Mouse (Mus musculus): Measurements from ENCODE around the gene Tmem164. TPM values are rescaled to one million over a fixed set of nuclear protein-coding genes. Genes with fewer than 3 reads are reported as not detected.

Tmem164 gene
- polyA plus RNA-seq, 1 experiment from 2014 or later = 84.0 TPM

DNA sequence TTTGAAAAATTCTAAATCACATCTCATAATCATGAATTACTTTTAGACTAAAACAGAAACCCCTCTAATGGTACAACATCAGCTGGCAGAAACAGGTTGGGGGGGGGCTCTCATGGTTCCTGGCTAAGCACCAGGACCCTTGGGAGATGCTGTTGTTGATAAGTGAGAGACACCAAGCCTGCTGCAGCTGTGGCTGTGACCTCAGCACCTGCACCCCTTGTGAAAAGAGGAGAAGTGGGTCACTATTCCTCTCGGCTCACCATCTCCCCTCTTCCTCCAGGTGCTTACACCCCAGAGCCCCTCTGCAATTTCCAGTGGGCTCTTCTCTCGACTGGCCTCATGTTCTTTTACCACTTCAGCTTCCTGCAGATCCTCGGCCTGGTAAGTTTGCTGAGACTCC, 151.0 kb downstream of the Tmem164 start:
- Histone ChIP-seq H3K4me3 (no peak overlapping the region), H3K27ac (no peak overlapping the region), H3K9ac (no peak overlapping the region), H3K4me1 (no peaks in the 10 kb centered on the region; the same call in 1 of the 2 replicates), H3K9me3 (no peaks in the 10 kb centered on the region), H3K4me2 (replicated peaks) (no peak overlapping the region), H3K27me3 (no peaks in the 10 kb centered on the region; the same call in 1 of the 2 replicates), H3K36me3 (no peaks in the 10 kb centered on the region)
- 69% methylated on average over 3 of the region's 3 CpGs for WGBS
- no peak for ATAC-seq (ENCODE audit: insufficient number of reproducible peaks, insufficient read depth, low FRiP score, low TSS enrichment)

GRCm38 (mm10) chrX:142833164-142833796, 152.1 kb downstream of the Tmem164 start:
- no peak overlapping the region for H3K27ac ChIP-seq
- no peaks in the 10 kb centered on the region; the same call in 1 of the 2 replicates for H3K4me1 ChIP-seq
- no peaks in the 10 kb centered on the region for H3K36me3 ChIP-seq
- ATAC-seq (ENCODE audit: insufficient number of reproducible peaks, insufficient read depth, low FRiP score, low TSS enrichment) = no peak
- no peaks in the 10 kb centered on the region; the same call in 1 of the 2 replicates for H3K27me3 ChIP-seq
- WGBS = 80% methylated on average over 13 of the region's 13 CpGs
- H3K4me2 ChIP-seq (replicated peaks) = no peak overlapping the region
- H3K9me3 ChIP-seq = no peaks in the 10 kb centered on the region
- no peak overlapping the region for H3K4me3 ChIP-seq
- no peak overlapping the region for H3K9ac ChIP-seq

- no peak for ATAC-seq (ENCODE audit: insufficient number of reproducible peaks, insufficient read depth, low FRiP score, low TSS enrichment)
- H3K27me3 ChIP-seq = no peaks in the 10 kb centered on the region; the same call in 1 of the 2 replicates
Observed at GRCm38 (mm10) chrX:142834807-142835206, 153.6 kb downstream of the Tmem164 start.

DNA sequence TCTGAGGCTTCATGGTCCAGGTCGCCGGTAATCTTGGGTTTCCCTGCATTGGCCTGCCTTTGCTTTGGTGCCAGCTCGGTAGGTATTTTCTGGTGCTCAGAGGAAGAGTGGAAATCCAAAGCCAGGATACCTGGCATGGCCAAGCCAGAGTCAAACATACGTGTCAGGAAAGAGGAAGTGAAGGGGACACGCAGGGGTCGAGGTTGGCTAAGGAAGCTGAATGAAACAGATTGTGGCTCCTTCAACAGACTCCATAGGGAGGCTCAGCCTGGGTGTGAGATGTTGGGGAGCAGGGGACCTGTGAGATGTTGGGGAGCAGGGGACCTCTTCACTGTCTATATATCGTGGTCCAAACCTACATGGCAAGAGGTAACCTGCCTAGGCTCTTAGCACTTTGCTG, 155.2 kb downstream of the Tmem164 start:
- no peak overlapping the region for H3K4me2 ChIP-seq (replicated peaks)
- no peaks in the 10 kb centered on the region for H3K9me3 ChIP-seq
- H3K4me3 ChIP-seq = no peak overlapping the region
- H3K27me3 ChIP-seq = no peaks in the 10 kb centered on the region; the same call in 1 of the 2 replicates
- H3K36me3 ChIP-seq = no peaks in the 10 kb centered on the region
- no peak overlapping the region for H3K9ac ChIP-seq
- H3K27ac ChIP-seq = no peak overlapping the region
- 89% methylated on average over 7 of the region's 7 CpGs for WGBS
- no peak for ATAC-seq (ENCODE audit: insufficient number of reproducible peaks, insufficient read depth, low FRiP score, low TSS enrichment)
- H3K4me1 ChIP-seq = no peaks in the 10 kb centered on the region

More at GRCm38 (mm10) chrX:142834807-142835206, 153.6 kb downstream of the Tmem164 start:
- Histone ChIP-seq H3K4me1 (no peaks in the 10 kb centered on the region), H3K36me3 (no peaks in the 10 kb centered on the region), H3K9me3 (no peaks in the 10 kb centered on the region), H3K4me3 (no peak overlapping the region), H3K9ac (no peak overlapping the region), H3K27ac (no peak overlapping the region), H3K4me2 (replicated peaks) (no peak overlapping the region)
- WGBS = 91% methylated on average over 6 of the region's 6 CpGs

- ATAC-seq (ENCODE audit: insufficient number of reproducible peaks, insufficient read depth, low FRiP score, low TSS enrichment) = no peak
- no peaks in the 10 kb centered on the region; the same call in 1 of the 2 replicates for H3K27me3 ChIP-seq
- WGBS = 97% methylated on average over 3 of the region's 3 CpGs
Observed at GRCm38 (mm10) chrX:142837316-142837715, 156.1 kb downstream of the Tmem164 start.

DNA sequence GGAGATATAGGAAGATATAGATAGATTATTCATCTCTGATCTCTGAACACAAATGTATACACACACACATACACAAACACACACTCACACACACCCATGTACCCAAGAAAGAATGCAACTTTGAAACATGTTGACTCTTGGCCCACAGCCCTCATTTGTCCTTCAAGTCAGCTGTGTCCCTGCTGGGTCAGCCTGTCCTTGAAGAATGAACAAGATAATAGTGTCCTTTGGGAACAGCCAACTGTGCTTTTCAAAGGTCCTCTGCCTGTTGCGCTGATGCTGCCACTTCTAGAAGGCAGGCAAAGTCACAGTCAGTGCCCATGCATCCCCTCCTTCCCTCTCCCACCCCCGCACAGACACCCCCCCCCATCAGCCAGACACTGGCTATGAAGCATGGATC, 157.6 kb downstream of the Tmem164 start:
- Histone ChIP-seq H3K27ac (no peak overlapping the region), H3K9me3 (no peaks in the 10 kb centered on the region), H3K27me3 (no peaks in the 10 kb centered on the region), H3K36me3 (0 out of 2 replicates have a peak, but pooled peaks cover 5% of the 10 kb centered on the region), H3K9ac (no peak overlapping the region), H3K4me3 (no peak overlapping the region), H3K4me2 (replicated peaks) (no peak overlapping the region), H3K4me1 (no peaks in the 10 kb centered on the region)
- 77% methylated on average over 2 of the region's 2 CpGs for WGBS
- ATAC-seq (ENCODE audit: insufficient number of reproducible peaks, insufficient read depth, low FRiP score, low TSS enrichment) = no peak

More at GRCm38 (mm10) chrX:142837316-142837715, 156.1 kb downstream of the Tmem164 start:
- Histone ChIP-seq H3K27ac (no peak overlapping the region), H3K9me3 (no peaks in the 10 kb centered on the region), H3K4me2 (replicated peaks) (no peak overlapping the region), H3K4me1 (no peaks in the 10 kb centered on the region), H3K9ac (no peak overlapping the region), H3K36me3 (0 out of 2 replicates have a peak, but pooled peaks cover 5% of the 10 kb centered on the region), H3K4me3 (no peak overlapping the region)

DNA sequence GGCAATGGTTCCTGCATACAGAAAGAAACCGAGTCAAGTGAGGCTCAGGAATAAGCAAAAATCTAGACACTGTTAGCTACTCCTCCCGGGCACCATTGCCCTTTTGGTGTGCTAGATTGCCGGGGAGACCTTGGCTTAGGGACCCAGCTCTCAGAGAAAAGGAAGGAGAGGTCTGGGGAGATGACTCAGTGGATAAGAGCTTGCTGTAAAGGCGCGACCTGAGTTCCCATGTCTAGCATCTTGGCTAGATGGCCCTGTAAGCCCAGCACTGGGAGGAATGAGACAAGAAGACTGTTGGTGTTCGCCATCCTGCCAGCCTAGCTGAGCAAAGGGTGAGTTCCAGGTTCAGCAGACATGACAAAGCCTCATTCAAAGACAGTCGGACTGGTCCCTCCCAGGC, 158.2 kb downstream of the Tmem164 start:
- Histone ChIP-seq H3K9me3 (no peaks in the 10 kb centered on the region), H3K4me2 (replicated peaks) (no peak overlapping the region), H3K4me3 (no peak overlapping the region), H3K27me3 (no peaks in the 10 kb centered on the region), H3K4me1 (no peaks in the 10 kb centered on the region), H3K36me3 (0 out of 2 replicates have a peak, but pooled peaks cover 5% of the 10 kb centered on the region), H3K27ac (no peak overlapping the region), H3K9ac (no peak overlapping the region)
- ATAC-seq (ENCODE audit: insufficient number of reproducible peaks, insufficient read depth, low FRiP score, low TSS enrichment) = no peak
- WGBS = 80% methylated on average over 7 of the region's 7 CpGs

- 82% methylated on average over 4 of the region's 4 CpGs for WGBS
- Histone ChIP-seq H3K9me3 (no peaks in the 10 kb centered on the region), H3K27me3 (no peaks in the 10 kb centered on the region), H3K4me3 (no peak overlapping the region), H3K4me2 (replicated peaks) (no peak overlapping the region), H3K36me3 (0 out of 2 replicates have a peak, but pooled peaks cover 5% of the 10 kb centered on the region), H3K9ac (no peak overlapping the region), H3K4me1 (no peaks in the 10 kb centered on the region), H3K27ac (no peak overlapping the region)
- ATAC-seq (ENCODE audit: insufficient number of reproducible peaks, insufficient read depth, low FRiP score, low TSS enrichment) = no peak
Observed at GRCm38 (mm10) chrX:142841916-142842315, 160.7 kb downstream of the Tmem164 start.

GRCm38 (mm10) chrX:142846266-142846665, 165.1 kb downstream of the Tmem164 start:
- Histone ChIP-seq H3K27me3 (no peaks in the 10 kb centered on the region), H3K4me1 (no peaks in the 10 kb centered on the region), H3K9me3 (no peaks in the 10 kb centered on the region), H3K4me2 (replicated peaks) (no peak overlapping the region), H3K9ac (no peak overlapping the region), H3K27ac (no peak overlapping the region), H3K36me3 (0 out of 2 replicates have a peak, but pooled peaks cover 5% of the 10 kb centered on the region), H3K4me3 (no peak overlapping the region)
- WGBS = 89% methylated on average over 6 of the region's 6 CpGs
- ATAC-seq (ENCODE audit: insufficient number of reproducible peaks, insufficient read depth, low FRiP score, low TSS enrichment) = no peak

DNA sequence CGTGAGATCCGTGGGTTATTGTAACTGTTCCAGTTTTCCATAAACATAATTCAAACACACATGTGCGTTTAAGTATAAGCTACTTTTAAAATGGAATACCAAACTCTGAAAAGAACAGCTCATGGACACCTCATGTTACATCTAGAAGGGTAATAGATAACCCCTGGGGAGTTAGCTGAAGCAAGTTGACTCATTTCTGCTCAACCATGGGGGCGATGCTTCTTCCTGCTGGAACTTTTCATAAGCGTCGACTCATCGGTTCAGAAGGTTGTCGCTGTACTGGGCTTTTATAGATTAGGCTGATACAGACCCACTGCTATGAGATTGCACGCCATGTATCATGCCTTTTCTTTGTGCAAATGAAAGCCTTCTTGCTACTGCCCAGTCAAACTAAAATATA, 166.8 kb downstream of the Tmem164 start:
- Histone ChIP-seq H3K4me3 (no peak overlapping the region), H3K36me3 (no peaks in the 10 kb centered on the region), H3K9me3 (no peaks in the 10 kb centered on the region), H3K27ac (no peak overlapping the region), H3K4me1 (no peaks in the 10 kb centered on the region), H3K27me3 (no peaks in the 10 kb centered on the region), H3K9ac (no peak overlapping the region), H3K4me2 (replicated peaks) (no peak overlapping the region)
- ATAC-seq (ENCODE audit: insufficient number of reproducible peaks, insufficient read depth, low FRiP score, low TSS enrichment) = no peak
- WGBS = 89% methylated on average over 9 of the region's 9 CpGs

DNA sequence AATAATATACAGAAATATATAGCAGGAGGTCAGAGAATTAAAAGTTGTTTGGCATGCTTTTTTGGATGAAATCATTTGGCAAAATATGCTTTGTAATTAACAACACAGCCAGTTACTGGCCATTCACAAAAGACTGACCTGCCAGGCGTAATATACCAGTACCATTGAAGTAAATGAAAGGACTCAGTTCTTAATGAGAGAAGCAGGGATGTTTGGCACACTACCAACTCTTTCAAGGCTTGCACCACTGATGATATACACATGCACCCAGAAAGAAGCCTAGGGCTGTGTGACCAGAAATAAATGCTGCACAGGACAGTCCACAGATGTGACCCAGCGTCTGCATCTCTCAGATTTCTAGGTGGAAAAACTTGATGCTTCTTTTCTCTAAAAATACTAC, 188.6 kb downstream of the Tmem164 start:
- Histone ChIP-seq H3K9me3 (no peaks in the 10 kb centered on the region), H3K9ac (no peak overlapping the region), H3K4me3 (no peak overlapping the region), H3K27me3 (peaks cover 6% of the 10 kb centered on the region; the same call in 1 of the 2 replicates), H3K4me2 (replicated peaks) (no peak overlapping the region), H3K36me3 (no peaks in the 10 kb centered on the region), H3K4me1 (no peaks in the 10 kb centered on the region), H3K27ac (no peak overlapping the region)
- 73% methylated on average over 2 of the region's 2 CpGs for WGBS
- no peak for ATAC-seq (ENCODE audit: insufficient number of reproducible peaks, insufficient read depth, low FRiP score, low TSS enrichment)

DNA sequence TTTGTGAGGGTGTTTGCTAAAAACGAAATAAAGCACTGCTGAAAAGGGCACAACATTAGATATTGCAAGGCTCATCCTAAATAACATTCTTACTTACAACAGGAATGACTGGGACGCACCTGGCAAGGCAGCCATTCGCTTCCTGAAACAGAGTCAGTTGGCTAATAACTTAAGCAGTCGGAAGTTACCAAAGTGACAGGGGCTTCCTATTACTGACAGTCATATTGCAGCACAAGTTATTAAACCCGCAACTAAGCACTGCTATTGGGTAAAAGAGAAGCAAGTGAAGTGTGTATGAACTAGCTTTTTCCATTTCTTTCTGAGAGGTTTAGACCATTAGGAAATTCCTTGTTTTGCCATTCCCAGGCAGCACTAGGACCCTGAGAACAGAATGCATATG, 201.0 kb downstream of the Tmem164 start:
- ATAC-seq (ENCODE audit: insufficient number of reproducible peaks, insufficient read depth, low FRiP score, low TSS enrichment) = no peak
- Histone ChIP-seq H3K4me1 (no peaks in the 10 kb centered on the region), H3K9me3 (no peaks in the 10 kb centered on the region), H3K9ac (no peak overlapping the region), H3K4me3 (no peak overlapping the region), H3K27me3 (peaks cover 3% of the 10 kb centered on the region; the same call in 1 of the 2 replicates), H3K27ac (no peak overlapping the region), H3K4me2 (replicated peaks) (no peak overlapping the region), H3K36me3 (no peaks in the 10 kb centered on the region)
- 82% methylated on average over 5 of the region's 5 CpGs for WGBS

Data from embryonic facial prominence, embryonic 12.5 days (tissue).